Mouse (Mus musculus): Measurements from ENCODE around the gene Prcp. TPM values are rescaled to one million over a fixed set of nuclear protein-coding genes. Genes with fewer than 3 reads are reported as not detected.
"Not testable (repeated sequence)": the region's sequence is repeated elsewhere in the genome, so short reads cannot be mapped to it uniquely, and the experiment has no call there.

Gene Prcp
- total RNA-seq, 1 experiment from 2014 or later = 20.3 TPM

DNA sequence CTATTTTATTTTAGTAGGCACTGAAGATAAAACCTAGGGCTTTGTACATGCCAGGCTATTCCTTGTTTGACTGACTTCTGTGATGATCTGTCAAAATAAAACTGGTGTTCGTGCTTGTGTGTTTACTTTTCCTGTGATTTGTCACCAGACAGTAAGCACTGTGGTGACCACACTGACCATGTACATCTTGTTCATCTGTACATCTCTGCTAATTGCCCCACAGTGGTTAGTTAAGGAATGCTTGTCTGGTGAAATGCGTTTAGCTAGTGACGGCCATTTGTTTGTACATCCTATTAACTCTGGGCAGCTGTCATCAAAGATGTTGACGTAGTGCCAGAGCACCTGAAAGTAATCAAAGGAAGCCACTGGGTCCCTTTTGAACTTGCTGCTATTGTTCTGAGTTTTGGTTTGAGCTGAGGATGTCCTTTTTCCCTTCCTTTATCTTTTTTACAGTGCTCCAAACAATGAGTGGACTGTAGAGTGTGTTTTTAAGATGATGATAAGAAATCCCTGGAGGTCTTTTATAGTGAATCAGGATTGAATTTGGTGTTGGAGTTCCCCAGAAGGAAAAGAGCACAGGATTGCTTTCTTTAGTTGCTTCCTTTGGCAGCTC is 16.5 kb downstream of the Prcp start:
- no peak for DNase-seq

- DNase-seq = no peak
Measured at GRCm38 (mm10) chr7:92893478-92893877, 19.2 kb downstream of the Prcp start.

DNA sequence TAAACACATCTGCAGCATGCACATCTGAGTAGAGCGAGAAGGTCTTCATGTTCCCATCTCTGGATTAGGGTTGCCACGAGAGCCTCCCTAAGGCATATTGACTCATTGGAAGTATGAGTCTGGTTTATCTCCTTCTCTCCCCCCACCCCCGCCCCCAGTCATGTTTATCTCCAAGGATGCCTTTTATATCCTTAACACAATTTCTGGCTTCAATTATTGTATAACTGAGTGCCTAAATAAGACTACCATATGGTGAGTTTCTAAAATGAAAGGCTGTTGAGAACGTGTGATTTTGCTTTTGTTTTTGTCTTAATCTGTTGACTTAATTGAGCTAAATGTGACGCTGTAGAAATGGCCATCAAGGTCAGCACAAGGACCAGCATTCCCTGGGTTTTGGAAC is 21.8 kb downstream of the Prcp start:
- DNase-seq = no peak

DNA sequence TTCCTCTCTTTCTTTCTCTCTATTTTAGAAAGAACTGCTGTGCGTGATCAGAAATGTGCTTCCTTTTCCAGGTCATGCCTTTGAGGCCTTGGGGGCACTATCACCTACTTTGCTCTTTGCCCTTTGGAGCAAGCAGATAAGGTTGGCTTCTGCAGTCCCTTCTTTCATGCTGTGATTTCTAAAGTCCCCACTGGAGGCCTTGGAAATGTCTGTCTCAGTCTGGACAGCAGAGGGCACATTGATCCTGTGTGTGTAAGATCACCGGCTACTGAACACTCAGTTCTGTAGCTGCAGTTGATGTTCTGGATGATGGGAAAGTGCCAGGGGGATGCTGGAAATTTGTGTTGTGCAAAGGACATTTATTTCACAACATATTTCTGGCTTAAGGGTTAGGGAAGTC is 22.8 kb downstream of the Prcp start:
- peak; percentile 62 for DNase-seq

DNA sequence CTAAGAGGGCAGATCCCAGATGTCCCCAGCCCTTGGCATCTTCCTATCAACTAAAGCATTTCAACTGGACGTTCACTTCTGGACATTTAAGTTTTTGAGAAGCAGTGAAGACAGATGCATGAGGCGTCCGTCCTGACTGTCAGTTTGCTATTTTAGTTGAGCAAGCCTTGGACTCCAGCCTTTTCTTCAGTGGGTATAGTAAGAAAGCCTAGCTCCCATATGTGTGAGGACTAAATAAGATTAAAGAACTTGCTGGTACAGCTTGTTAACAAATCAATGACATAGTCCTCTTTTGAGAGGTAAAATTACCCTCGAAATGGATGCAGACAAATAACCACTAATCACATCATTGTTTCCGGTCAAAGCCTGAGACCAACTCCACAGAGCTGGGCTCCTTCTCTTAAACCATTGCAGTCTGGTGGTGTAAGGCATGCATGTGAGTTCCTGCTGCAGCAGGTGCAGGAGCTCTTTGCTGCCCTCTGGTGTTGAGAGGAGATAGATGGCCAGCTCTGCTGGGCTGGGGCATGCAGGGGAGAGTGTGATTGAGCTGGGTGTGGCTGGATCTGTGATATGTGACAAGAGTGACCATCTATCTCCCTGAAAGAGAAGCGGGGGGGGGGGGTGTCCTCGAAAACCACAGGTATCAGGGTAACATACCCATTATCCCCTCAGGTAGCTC is 29.2 kb downstream of the Prcp start:
- DNase-seq = peak; percentile 79

- DNase-seq = not testable (repeated sequence)
Measured at GRCm38 (mm10) chr7:92904285-92904684, 30.0 kb downstream of the Prcp start.

DNA sequence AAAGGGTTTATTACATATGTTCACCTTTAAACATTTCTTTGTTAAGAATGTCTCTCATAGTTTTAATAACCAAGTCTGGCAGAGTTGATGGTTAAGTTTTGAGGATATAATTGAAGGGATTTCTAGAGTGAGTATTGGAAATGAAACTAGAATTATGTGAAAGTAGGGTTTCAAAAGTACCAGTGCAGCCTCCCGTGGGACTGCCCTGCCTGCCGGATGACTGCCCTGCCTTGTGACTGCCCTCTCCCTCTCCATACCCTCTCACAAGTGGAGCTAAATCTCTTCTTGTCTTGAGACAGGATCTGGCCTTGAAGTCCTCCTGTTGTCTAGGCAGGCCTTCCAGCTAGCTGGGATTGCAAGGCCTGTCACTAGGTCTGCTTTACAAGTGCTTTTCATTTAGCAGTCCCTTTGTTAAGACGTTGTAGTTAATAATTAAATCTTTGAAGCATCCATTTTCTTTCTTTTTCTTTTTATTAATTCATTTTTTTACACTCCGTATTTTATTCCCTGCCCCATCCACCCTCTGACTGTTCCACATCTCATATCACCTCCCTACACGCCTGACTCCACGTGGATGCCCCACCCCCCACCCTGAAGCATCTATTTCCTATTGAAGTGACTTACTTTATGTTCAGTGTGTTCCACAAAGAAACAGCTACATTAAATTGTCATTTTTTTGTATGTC is 46.0 kb downstream of the Prcp start:
- no peak for DNase-seq

DNA sequence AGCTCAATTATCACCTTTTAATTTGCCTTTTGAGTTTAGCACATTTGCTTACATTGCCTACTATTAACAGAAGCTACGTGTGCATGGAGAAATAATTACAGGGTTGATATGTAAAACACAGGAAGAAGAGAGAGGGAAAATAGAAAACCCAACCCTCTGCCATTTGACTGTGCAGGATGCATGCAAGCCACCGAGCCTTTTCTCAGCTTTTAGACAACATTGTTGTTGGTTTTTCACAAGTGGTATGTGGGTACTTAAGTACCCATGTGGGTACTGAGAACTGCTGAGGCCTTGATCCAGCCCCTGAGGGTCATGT is 46.5 kb downstream of the Prcp start:
- no peak for DNase-seq

GRCm38 (mm10) chr7:92932792-92933191 is 58.5 kb downstream of the Prcp start:
- DNase-seq = no peak

- peak; percentile 63 for DNase-seq
Measured at GRCm38 (mm10) chr7:92933308-92933948, 59.2 kb downstream of the Prcp start.

- DNase-seq = no peak
Measured at GRCm38 (mm10) chr7:92936747-92937146, 62.5 kb downstream of the Prcp start.

- peak; percentile 64 for DNase-seq
Measured at GRCm38 (mm10) chr7:92937955-92938354, 63.7 kb downstream of the Prcp start.

GRCm38 (mm10) chr7:92939776-92940175 is 65.5 kb downstream of the Prcp start:
- no peak for DNase-seq

DNA sequence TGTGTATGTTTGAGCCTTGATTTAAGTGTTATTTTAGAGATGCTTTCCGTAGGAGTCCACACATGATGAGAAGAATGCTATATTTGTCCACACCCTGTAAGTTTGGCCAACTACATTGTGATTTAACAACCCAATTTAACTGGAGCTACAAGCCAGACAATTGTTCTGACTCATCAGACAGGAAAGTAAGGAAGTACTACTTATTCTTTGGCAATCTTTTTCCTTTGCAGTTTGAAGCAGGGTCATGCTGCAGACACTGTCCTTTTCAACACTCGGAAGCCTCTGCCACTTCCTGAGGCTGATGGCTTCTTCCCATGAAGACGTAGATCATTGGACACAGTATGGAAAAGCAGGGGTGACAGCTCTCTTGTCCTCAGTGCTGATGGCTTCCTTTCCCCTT is 76.5 kb downstream of the Prcp start:
- DNase-seq = peak; percentile 28

GRCm38 (mm10) chr7:92952210-92952609 is 77.9 kb downstream of the Prcp start:
- no peak for DNase-seq

- no peak for DNase-seq
Measured at GRCm38 (mm10) chr7:92959758-92960157, 85.5 kb downstream of the Prcp start.

GRCm38 (mm10) chr7:92961876-92962275 is 87.6 kb downstream of the Prcp start:
- DNase-seq = no peak

DNA sequence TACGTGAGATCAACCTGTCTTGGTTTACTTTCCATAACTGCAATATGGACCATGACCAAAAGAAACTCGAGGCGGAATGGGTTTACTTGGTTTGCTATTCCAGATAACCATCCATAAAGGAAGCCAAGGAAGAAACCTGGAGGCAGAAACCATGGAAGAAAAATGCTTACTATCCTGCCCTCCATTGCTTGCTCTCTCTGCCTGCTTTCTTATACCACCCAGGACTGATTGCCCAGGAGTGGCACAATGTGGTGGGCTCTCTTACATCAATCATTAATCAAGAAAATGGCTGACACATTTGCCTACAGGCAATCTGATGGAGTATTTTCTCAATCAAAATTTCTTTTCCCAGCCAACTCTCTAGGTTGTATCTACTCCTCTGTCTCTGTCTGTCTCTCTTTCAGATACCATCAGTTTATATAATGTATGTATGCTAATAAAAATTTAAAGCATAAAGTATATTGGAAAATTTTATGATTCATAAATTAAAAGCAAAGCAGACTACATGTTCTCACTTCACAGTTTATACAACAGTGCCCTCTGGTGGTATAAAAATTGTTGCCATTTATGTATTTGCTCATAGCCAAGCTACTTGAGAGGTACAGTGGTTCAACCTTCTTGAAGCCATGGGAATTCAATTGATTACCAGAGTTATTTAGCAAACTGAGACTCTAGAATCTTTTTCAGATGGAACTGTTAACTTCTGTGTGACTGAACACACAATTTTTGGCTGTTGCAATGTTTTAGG is 90.7 kb downstream of the Prcp start:
- no peak for DNase-seq

GRCm38 (mm10) chr7:92967381-92968127 is 93.3 kb downstream of the Prcp start:
- DNase-seq = peak; percentile 56

DNA sequence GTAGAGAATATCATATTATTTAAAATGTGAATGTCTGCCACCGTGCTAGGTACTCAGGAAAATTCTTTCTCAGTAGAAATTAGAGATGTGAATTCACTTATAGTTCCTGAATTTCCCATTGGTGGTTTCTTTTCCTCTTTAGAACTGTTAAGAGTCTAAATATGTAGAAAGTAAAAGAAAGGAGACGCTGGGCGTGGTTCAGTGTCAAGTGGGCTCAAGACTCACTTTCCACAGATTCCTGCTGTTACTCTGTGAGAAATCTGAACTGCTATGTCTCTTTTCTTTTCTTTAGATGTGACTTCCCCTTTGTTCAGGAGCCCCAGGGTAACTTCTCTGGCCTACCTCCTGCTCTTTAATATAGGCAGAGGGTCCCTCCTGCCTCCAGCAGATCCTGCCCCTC is 103.2 kb downstream of the Prcp start:
- no peak for DNase-seq

DNA sequence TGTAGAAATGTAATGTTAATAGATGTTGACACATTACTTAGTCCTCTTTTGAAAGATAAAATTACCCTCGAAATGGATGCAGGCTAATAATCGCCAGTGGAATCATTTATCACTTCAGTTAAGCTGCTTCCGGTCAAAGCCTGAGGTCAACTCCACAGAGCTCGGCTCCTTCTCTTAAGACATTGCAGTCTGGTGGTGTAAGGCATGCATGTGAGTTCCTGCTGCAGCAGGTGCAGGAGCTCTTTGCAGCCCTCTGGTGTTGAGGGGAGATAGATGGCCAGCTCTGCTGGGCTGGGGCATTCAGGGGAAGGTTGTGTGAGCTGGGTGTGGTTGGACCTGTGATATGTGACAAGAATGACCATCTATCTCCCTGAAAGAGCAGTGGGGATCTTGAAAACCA is 104.0 kb downstream of the Prcp start:
- no peak for DNase-seq

DNA sequence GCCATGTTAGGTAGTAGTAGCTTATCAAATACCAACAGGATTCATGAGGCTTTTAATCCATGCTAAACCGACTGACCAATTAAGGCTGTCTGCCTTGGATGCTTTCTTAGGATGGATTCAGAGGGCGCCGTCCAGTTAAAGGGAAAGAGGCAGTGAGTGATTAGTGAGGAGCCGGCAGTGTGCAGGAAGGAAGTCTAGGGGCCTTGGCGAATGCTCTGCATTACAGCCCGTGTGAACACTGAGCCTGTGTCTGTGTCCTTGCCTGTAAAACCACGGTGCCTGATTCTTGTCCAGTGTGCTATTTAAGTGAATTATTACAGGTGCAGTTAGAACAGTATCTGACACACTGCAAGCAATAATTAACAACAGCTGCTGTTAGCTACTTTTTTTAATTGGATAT is 104.5 kb downstream of the Prcp start:
- DNase-seq = not testable (repeated sequence)

Measured in adrenal gland, postnatal 14 days (tissue).